Mouse (Mus musculus) lung, postnatal 36 days (tissue): ENCODE measurements around the gene Tmem212.

Experiments
- DNase-seq: peaks from one replicate; pipeline ENCODE4 v3.0.0; 2022; ENCODE audit warnings: mixed read lengths

Tmem212 gene

DNA sequence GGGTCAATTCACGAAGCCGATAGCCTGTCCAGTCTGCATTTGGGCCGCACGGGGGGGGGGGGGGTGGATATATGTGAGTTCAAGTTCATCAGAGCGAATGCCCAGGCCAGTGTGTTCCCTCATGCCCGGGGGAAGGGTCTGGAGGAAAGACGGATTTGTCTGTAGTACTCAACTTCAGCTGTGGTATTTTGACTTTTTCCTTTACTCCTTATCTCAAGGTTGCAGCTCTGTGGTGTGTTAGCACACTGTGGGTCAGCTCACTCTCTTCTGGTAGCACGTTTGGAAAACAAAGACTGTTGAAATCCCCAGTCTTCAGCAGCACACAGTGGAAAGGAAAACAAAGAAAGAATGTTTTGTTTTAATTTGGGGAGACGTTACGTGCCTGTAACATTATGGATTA is 2.0 kb upstream of the Tmem212 start:
- no peak for DNase-seq

DNA sequence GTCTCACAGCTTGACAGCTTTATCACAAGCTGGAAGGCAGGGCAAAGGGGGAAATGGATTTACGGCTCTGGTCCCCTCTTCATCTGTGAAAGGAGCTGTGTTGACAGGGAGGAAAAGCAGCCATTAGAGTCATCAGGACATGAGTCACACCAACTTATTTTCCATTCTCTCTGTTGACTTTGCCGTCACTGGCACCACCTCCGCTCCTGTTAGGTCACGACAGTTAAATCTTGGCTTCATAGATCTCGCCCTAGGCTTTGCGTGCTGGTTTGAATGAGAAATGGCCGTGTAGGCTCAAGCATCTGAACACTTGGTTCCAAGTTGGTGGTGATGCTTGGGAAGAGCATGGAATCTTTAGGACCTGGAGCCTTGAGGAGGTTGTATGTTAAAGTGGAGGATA is 9.6 kb downstream of the Tmem212 start:
- DNase-seq = no peak

DNA sequence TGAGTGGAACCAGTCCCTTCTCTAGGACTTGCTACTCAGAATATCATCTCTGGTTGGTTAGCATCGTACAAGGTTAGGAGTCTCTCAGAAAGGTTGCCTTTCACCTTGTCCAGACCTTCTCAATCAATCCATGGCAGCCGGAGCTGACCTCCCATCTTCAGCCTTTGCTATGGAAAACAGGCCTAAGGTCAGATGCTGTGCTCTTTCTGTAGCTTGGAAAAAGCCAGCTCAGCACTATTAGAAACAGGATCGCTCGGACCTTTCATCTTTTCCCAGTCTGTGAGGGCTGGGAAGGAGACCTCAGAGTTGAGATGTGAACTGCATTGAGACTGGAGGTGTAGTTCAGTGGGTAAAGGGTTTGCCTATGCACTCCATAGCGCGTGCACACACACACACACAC is 10.6 kb downstream of the Tmem212 start:
- no peak for DNase-seq

DNA sequence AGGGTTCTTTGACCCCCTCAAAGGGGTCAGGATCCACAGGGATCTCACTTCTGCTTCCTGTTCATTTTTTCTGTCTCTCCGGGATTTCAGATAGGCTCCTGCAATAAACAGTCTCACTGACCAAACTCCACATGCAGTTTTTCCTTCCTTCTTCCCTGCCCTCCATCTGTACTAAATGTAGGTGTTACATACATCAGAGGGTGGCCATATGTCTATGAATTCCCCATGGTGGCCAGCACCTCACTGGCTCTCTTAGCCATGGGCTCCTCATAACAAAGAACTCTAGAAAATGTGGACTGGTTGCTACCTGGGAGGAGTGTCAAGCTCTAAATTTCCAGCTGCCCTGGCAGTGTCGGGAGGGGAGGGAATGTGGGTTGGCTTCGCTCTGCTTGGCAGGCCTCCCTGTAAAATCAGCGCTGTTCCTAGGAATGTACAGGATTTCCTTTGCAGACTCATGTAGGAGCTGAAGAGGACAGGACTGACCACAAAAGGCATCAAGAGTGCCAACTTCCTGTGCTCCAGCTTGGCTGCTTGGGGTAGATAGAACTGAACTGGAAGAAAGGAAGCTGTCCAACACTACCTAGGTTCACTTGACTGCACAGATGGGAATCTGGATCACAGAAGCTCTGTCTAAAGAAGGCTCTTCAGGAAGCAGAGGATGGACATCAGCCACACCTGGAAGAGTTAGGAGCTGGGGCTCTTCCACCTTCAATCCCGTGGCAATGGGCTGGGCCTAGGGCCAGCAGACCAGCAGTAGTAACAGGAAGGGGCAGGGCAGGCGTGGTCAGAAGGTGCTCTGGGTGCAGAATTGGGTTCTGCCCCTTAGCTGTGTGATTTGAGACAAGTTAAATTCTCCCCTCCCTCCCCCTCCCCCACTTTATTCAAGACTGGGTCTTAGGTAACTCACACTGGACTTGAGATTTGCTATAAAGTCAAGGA is 14.0 kb downstream of the Tmem212 start:
- DNase-seq = peak; percentile 64

DNA sequence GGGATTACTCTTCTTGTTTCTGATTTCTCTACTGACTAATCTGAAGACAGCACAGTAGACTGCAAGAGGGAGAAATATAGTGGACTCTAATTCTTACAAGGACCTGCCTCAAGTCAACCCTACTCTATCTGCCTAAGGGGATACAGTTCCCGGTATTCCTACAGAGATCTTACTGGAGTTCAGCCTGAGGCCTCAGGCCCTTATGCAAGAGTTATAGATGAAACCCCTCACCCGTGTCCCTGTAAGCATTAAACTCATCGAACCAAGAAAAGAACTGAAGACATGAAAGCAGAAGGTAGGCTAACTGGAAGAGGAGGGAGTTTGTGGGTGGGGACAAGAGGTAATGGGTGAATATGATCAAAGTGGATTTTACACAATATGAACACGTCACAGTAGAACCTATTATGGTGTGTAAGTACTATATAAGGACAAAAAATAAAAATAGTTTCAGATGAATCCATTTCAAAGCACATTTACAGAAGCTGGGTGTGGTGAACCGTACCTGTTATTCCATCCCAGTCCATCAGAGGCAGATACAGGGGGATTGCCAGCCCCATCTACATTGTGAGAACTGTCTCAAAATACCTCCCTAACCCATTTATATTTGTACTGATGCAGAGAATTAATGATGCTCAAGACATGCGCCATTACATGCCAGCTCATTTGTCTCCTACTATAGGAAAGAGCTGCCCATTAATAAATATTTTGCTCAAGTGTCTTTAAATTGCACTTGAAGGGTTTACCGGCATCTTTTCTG is 17.1 kb downstream of the Tmem212 start:
- no peak for DNase-seq

DNA sequence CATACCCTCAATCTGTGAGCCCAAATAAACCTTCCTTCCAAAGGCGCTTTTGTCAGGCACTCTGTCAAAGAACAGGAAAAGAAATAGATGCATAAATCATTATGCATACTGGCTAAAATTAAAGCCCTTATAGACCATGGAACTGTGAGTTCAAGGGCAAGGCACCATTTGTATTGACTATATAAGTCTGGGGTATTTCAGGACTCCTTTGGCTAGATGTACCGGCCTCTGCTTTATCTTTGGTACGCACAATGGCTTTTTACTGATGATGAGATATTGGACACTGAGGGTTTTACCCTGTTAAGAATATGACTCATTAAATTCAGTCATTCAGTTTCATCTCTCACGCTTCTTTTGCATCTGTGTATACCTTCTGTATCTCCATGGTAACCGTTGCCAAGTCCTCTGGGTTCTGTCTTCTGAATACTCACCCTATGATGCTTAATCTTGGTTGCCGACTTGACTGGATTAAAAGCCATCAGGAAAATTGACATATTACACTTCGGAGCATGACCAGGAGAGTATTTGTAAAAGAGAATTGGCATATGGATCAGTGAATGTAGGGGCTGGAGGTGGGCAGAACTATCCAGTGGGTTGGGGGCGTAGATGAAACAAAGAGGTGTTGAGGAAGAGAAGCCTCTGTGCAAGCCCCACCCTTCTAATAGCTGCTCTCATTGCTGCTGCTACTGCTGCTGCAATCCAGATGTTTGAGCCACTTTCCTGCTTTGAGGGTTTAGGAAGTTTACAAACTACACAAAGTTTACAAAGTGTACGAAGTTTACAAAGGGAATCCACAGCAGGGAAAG is 22.7 kb downstream of the Tmem212 start:
- DNase-seq = no peak

DNA sequence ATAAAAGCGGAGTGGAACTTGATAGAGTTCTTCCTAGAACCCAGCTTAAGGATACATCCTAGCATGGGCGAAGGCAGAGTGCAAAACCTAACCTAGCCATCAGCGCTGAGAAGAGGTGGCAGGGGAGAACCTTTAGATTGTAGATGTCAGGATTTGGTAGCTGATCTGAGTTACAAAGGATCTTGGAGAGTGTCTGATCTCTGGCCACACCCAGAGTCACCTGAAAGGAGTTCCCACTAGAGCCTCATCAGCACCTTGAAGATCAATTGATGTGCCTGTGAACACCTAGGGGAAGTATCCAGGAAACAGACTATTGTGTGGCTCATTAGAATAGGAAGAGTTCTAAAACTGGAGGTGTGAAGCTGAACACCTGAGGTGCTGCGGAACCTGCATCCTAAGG is 23.7 kb downstream of the Tmem212 start:
- DNase-seq = no peak

DNA sequence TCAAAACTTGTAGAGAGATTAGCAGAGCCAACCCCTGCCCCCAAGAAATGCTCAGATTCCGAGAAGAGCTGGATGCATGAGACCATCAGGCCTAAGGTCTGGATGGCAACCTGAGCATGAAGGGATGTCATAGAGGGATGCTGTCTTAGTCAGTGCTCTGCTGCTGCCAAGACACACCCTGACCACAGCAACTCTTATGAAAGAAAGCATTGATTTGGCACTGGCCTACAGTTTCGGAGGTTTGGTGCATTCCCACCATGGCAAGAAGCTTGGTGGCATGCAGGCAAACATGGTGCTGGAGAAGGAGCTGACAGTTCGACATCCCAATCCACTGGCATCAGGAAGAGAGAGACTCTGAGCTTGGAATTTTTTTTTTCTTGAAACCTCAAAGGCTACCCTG is 24.3 kb downstream of the Tmem212 start:
- DNase-seq = no peak

DNA sequence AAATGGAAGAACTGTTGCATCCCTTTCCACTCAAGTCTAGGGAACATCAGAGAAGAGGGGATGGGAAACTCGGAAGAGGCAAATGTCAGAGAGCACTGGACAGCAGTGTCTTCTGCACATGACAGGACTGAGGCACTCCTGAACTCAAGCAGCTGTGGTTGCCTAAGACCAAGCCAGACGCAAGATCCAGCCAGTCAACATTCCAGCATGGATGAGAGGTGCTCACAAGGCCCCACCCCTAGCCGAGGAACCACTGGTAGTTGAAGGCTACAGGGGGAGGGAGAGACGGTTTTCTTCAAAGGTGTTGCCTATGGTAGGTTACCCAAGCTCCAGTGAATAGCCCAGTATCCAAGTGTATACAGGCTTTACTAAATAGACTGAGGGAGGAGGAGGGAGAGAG is 24.8 kb downstream of the Tmem212 start:
- peak; percentile 89 for DNase-seq

DNA sequence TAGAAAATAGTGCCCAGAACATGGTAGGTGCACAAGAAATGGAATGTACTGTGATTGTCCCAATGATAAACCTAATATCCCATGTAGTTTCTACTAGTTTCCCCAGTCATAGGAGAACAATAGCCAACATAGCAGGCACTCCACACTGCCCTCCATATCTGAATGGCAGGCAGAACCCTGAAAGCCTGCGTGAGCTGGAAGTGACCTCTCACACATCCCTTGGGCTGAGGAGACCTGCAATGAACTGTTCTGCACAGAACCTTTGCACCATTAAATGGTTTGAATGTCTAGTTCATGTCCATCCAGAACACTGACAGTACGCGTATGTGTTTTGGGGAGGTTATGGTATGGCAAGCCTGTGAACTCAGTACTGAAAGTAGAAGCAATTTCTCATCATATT is 27.5 kb downstream of the Tmem212 start:
- DNase-seq = no peak

DNA sequence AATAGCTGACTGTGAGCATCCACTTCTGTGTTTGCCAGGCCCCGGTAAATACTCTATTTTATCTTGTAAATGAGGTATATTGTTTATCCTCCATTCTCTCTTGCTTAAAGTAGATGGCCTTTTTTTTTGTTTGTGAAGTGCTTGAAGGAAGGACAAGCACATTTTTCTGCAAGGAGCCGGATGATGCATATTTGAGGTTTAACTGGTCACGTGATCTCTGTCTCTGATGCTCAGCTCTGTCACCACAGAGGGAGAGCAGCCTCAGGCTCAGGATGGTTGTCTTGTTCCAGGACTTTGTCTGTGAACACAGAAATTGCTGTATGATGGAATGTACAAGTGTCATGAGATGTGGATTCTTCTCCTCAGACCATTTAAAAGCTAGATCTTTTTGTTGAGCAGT is 28.4 kb downstream of the Tmem212 start:
- DNase-seq = no peak

DNA sequence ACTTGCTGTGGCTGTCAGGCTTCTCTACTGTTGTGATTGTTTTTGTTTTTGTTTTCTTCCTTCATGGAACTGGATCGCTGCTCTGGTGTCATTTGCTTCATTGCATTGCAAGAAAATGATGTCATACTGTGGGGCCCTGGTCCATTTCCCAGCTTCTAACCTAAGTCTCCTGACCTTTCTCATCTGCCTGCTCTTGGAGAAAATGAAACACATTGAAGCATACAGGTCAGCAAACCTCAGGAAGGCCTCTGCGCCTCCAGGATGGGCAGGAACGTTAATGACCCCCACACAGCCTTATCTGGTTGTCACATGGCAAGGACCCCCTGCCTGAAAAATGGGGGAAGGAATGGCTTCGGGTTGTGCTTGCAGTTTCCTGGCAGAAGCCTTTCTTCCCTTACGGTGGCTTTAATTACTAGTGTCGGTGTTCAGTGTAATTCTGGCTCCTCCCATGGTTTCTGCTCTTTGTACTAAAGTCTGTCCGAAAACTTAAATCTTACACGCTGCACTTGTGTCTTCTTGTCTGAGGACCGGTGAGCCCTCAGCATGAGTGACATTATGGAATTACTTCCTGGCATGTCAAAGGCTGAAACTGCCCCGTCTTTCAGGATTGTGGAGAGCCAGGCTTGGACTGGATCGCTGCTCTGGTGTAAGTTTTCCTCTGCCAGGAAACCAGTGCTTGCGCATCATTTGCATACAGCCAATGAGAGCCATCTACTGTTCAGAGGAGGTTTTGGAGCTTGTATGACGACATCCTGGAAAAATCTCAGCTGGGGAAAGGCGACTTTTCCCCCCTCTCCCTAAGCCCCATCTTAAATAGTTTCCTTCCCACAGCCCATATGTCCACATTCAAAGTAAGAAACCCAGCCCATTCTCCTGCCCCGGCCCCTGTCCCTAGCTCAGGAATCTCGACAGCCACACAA is 33.1 kb downstream of the Tmem212 start:
- peak; percentile 90 for DNase-seq

DNA sequence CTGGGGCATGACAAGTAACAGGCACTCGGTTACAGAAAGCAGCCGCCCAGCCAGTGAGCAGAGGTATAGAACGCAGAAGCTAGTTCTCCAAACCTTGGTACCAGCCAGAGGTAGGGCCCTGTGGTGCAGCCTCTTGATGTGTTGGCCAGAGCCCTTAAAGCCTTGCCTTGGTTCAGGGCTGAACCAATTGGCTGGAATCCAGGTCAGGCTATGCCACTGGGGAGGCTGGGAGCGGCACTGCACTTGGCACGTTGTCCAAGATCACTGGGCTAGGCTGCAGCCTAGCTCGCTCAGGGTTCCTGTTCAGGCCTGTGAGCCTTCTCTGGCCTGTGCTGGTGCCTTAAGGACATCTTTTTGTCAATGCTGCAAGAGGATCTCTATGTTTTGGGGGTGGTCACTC is 34.6 kb downstream of the Tmem212 start:
- DNase-seq = peak; percentile 81

DNA sequence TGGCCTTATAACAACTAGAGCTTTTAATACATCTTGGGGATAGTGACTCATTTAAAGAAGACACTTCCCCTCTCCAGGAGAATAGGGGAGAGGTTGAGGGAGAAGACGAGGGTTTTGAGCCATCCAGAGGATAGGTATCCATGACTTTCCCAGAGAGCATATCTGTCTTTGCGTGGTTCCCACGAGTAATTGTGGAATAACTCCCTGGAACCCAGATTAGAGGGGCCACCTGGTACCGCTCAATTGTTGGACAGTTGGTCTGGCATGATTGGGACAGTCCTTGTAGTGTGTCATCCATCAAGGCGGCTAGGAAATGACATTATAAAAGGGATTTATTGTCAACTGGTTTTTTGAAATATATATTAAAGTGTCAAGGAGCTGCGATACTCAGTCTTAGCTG is 35.1 kb downstream of the Tmem212 start:
- no peak for DNase-seq

DNA sequence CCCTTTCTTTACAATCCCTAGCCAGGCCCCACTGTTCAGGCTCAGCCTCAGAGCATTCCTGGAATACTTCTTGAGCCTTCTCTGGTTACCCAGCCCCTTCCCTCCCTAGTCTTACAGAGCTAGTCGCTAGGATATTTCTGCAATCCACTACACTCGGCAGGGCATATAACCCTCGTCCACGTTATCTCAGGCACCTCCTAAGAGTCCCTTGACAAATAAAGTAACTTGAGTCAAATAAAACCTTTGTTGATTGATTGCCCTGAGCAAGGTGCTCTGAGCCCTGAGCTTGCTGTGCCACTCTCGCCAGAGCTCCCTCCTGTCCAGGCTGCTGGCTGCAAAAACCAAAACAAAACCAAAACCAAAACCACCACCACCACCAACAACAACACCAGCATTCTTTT is 37.0 kb downstream of the Tmem212 start:
- DNase-seq = peak; percentile 44

DNA sequence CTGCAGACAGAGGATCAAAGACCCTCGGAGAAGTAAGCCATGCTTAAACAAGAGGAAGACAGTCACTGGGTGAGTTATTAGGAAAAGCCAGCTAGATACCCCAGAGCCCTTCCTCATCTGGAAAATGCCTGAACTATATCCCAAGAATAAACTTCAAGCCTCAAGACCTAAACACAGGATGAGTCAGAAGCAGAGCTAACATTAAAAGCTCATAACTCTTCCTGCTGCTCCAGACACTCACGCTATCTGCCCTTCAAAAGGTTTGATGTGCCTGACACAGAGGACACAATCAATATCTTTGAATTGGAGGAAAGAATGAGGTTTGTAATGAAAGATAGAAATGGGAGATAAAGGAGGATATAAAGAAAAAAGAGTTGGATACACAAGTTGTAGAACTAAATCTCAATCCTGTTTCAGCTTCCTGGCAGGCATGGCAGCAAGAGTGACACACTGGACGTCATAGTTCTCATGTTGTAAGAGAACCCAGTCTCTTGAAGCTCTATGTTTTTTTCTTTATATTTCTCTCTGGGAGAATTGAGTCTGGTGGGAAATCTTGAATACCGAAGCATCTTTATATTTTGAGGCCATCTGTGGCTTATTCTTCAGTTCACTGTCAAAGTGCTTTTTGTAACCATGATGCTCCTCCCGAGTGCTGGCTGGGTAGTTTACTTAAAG is 37.6 kb downstream of the Tmem212 start:
- DNase-seq = no peak

DNA sequence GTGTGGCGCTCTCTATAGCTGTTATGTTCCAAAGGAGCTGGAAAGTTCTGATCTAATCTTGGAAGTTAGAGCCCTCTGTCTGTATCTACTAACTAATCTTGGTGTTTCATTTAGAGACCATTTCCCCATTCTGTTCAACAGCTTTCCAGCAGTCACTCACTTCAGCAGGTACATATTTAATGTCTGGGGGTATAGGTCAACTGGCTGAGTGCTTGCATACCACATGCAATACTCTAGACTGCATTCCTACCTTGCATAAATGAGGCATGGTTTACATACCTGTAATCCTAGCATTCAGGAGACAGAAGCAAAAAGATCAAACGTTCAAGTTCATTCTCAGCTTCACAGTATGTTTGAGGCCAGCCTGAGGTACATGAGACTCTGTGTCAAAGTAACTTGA is 39.9 kb downstream of the Tmem212 start:
- no peak for DNase-seq

DNA sequence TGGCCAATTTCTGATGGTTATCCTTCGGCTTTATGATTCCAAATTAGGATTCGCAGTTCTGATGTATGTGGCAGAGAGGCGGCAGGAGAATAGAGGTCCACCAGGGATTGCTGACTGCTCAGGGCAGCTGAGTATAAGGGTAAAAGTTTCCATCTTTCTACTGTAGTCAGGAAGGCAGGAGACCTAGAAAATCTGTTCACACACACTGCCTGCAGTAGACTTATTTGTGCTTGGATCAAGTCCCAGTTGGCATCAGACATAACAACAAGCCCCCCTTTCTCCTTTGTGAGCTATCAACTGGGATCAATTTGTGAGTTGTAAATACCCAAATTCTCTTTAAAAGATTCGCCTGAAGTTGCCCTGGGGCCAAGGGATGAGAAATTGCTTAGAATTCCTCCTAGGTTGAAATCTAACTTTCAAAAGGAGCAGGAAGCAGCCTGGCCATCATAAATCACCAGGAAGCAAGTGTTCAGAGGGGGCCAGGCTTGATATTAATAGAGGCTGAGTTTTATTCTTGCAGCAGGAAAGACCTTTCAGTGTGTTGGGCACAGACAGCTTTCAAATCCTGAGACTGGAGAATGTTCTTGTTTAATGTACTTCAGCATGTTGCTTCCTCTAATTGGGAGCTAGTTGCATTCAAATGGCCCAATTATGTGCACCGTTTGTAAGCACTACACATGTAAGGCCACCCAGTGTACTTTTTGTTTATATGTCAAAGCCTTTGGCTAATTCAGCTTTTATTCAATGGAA is 41.6 kb downstream of the Tmem212 start:
- DNase-seq = no peak

DNA sequence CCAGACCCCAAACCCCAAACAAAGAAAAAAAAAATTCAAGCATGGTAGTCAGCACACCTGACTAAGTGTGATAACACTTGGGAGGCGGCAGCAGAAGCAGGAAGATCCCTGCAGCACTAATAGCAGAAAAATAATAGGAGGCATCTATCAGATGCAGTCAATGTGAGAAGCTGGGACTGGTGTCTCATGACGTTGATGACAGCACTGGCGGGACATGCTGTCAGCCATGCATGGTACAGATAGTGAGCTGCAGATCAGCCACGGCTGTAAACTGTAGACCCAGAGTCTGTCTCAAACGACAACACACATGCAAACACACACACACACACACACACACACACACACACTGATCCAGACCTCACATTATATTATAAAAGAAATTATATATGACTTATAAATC is 52.9 kb downstream of the Tmem212 start:
- no peak for DNase-seq

DNA sequence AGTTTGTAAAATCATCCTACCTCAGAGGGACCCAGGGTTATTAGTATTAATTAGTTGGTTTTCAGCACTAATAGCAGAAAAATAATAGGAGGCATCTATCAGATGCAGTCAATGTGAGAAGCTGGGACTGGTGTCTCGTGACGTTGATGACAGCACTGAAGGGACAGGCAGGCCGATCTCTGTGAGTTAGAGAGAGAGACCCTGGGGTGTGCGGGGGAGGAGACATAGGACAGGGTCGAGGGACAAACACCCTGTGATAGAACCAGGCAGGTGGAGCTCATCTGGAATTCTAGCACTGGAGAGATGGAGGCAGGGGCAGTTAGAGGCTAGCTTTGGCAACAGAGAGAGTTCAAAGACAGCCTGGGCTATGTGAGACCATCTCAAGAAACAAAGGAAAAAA is 53.3 kb downstream of the Tmem212 start:
- DNase-seq = no peak

DNA sequence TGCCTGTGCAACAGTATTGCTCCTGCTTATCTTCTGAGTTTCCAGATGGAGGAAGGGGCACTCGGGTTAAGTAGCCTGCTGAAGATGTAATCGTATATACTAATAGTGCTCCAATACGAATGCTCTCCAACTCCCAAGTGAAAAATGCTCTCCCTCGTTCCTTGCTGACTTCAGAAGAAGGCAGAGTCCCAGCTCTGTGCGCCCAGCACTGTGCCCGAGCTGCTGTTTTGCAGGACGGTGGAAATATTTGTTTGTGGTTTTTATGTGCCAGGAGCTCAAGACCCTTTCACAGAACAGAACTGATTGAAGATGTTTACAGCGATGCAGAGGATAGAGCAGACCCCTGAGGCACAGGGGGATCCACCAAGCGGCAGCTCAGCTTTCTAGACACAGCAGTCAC is 55.9 kb downstream of the Tmem212 start:
- no peak for DNase-seq
